Mouse (Mus musculus): ENCODE results near the gene Gm21541. TPM values are rescaled to one million over a fixed set of nuclear protein-coding genes. Genes with fewer than 3 reads are reported as not detected.
"Not testable (repeated sequence)": the region's sequence is repeated elsewhere in the genome, so short reads cannot be mapped to it uniquely, and the experiment has no call there.

Gm21541 gene
- 33.3 and 35.4 TPM in 2 replicates for polyA plus RNA-seq (2015; fragmentation: Nextera tagmentation; extraction: Ambion mirVana)

DNA sequence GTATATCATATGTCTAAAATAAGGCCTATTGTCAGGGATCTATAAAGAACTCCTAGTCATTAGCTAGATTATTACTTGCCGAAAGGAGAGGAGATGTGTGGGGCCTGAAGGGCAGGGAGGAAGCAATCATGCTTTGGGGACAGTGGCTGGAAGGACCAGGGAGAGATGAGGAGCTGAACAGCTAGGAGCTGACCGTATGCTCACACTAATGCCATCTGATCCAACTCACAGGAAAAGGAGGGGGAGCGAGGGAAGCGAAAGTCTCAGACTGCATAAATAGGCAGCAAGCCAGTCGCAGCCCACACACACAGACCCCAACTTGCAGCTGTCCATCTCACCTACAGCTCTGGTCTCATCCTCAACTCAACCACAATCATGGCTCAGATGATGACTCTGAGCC is at the start of gene Gm21541:
Gm21541 (plus strand) TSS at position 301 of the 400 bp plus-strand sequence.
- not testable (repeated sequence) for H3K4me2 ChIP-seq (replicated peaks; ENCODE audit: low read depth, low read length); H3K4me1 ChIP-seq (ENCODE audit: insufficient read depth, low read length); H3K36me3 ChIP-seq (ENCODE audit: insufficient read depth, low read length); H3K27me3 ChIP-seq (ENCODE audit: insufficient read depth, low read length); H3K27ac ChIP-seq (ENCODE audit: low read length); H3K9me3 ChIP-seq (ENCODE audit: low read length); H3K4me3 ChIP-seq (ENCODE audit: low read length); ATAC-seq (ENCODE audit: low FRiP score, low TSS enrichment); H3K9ac ChIP-seq (replicated peaks; ENCODE audit: low read length)
- no CpG with 5 or more reads among the region's 5 CpGs for WGBS

DNA sequence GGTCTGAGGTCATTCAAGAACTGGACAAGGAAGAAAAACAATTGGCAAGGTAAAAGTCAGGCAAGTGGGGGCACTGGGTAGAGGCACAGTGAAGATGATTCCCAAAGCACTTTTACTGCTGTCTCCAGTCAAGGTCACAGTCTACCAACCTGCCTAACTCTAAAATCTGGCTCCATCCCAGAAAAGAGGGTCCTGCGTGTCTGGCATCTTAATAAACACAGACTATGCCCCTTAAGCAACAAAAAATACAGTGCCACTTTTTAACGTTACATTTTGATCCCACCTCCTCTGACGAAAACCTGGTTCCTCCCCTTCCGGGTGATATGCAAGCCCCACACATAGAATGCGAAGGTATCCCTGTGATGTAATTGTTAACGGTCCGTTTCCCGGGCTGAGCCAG is 37.9 kb downstream of the Gm21541 start, which contains the start of gene Gm20878:
Gm20878 (plus strand) TSS at position 301 of the 400 bp plus-strand sequence.
- not testable (repeated sequence) for H3K4me3 ChIP-seq (ENCODE audit: low read length); H3K4me1 ChIP-seq (ENCODE audit: insufficient read depth, low read length); H3K36me3 ChIP-seq (ENCODE audit: insufficient read depth, low read length); ATAC-seq (ENCODE audit: low FRiP score, low TSS enrichment); H3K4me2 ChIP-seq (replicated peaks; ENCODE audit: low read depth, low read length); H3K27ac ChIP-seq (ENCODE audit: low read length); H3K9ac ChIP-seq (replicated peaks; ENCODE audit: low read length); H3K9me3 ChIP-seq (ENCODE audit: low read length); H3K27me3 ChIP-seq (ENCODE audit: insufficient read depth, low read length)
- WGBS = no CpG with 5 or more reads among the region's 8 CpGs

Other genes starting within 250 kb of the Gm21541 start
- 18.8 and 22.8 TPM in 2 replicates for gene Cntfr, start 206.5 kb upstream of the Gm21541 start, polyA plus RNA-seq (2015; fragmentation: Nextera tagmentation; extraction: Ambion mirVana)
- 168 and 184 TPM in 2 replicates for gene Il11ra1, start 203.6 kb upstream of the Gm21541 start, polyA plus RNA-seq (2015; fragmentation: Nextera tagmentation; extraction: Ambion mirVana)
- 76.0 and 84.9 TPM in 2 replicates for gene Rpp25l, start 190.1 kb upstream of the Gm21541 start, polyA plus RNA-seq (2015; fragmentation: Nextera tagmentation; extraction: Ambion mirVana)
- 137 and 149 TPM in 2 replicates for gene Dctn3, start 180.4 kb upstream of the Gm21541 start, polyA plus RNA-seq (2015; fragmentation: Nextera tagmentation; extraction: Ambion mirVana)
- gene Arid3c, start 172.5 kb upstream of the Gm21541 start, polyA plus RNA-seq (2015; fragmentation: Nextera tagmentation; extraction: Ambion mirVana) = not detected in 2 replicates
- gene Galt, start 148.4 kb upstream of the Gm21541 start, polyA plus RNA-seq (2015; fragmentation: Nextera tagmentation; extraction: Ambion mirVana) = 61.9 and 65.5 TPM in 2 replicates
- 98.2 and 100 TPM in 2 replicates for gene Sigmar1, start 147.5 kb upstream of the Gm21541 start, polyA plus RNA-seq (2015; fragmentation: Nextera tagmentation; extraction: Ambion mirVana)
- 36.3 and 38.5 TPM in 2 replicates for gene Ccl27a, start 129.4 kb upstream of the Gm21541 start, polyA plus RNA-seq (2015; fragmentation: Nextera tagmentation; extraction: Ambion mirVana)
- gene Gm20878, start 38.0 kb downstream of the Gm21541 start, polyA plus RNA-seq (2015; fragmentation: Nextera tagmentation; extraction: Ambion mirVana) = 2.0 and 2.2 TPM in 2 replicates
- 0.30 and 0.34 TPM in 2 replicates for gene Fam205a4, start 62.4 kb downstream of the Gm21541 start, polyA plus RNA-seq (2015; fragmentation: Nextera tagmentation; extraction: Ambion mirVana)
- 0.10 TPM in 1 of 2 replicates, not detected in the other for gene Gm21093, start 131.1 kb downstream of the Gm21541 start, polyA plus RNA-seq (2015; fragmentation: Nextera tagmentation; extraction: Ambion mirVana)
- gene Gm3893, start 187.6 kb downstream of the Gm21541 start, polyA plus RNA-seq (2015; fragmentation: Nextera tagmentation; extraction: Ambion mirVana) = not detected in 2 replicates
- gene Gm13304, start 211.2 kb downstream of the Gm21541 start, polyA plus RNA-seq (2015; fragmentation: Nextera tagmentation; extraction: Ambion mirVana) = 3.7 and 14.3 TPM in 2 replicates
- gene Gm13306, start 249.8 kb downstream of the Gm21541 start, polyA plus RNA-seq (2015; fragmentation: Nextera tagmentation; extraction: Ambion mirVana) = not detected in 2 replicates